Mouse (Mus musculus) layer of hippocampus, adult 2 months (tissue): ENCODE data around the gene Olfr1120. TPM values are rescaled to one million over a fixed set of nuclear protein-coding genes. Genes with fewer than 3 reads are reported as not detected.
A peak's percentile ranks its signal among the peaks of the same experiment; 100 is the strongest.
"Not testable (repeated sequence)": the region's sequence is repeated elsewhere in the genome, so short reads cannot be mapped to it uniquely, and the experiment has no call there.

Source experiments
- DNase-seq, 2 experiments: peaks; one replicate each; pipeline ENCODE4 v3.0.0; 2022; ENCODE audit warnings: low spot score in 2 of 2
- H3K27ac ChIP-seq: fragments of 200-600 bp; 2 replicates; pipeline ENCODE4 v1.8.1; 2022
- H3K4me3 ChIP-seq: fragments of 200-600 bp; 2 replicates; pipeline ENCODE4 v1.8.1; 2022; ENCODE audit warnings: mild to moderate bottlenecking
- CTCF ChIP-seq: fragments of 200-600 bp; conservative IDR thresholded peaks from 2 replicates; pipeline ENCODE4 v1.8.1; 2022; ENCODE audit warnings: antibody characterized with exemption, mild to moderate bottlenecking, moderate library complexity
- long read RNA-seq, 2 experiments: library from polyadenylated mRNA; stranded (forward); transcript quantifications; one replicate each; pipeline ENCODE4 v2.0.0; 2021; ENCODE audit warnings: borderline mapping rate in 2 of 2
- total RNA-seq, 2 experiments: library from RNA; stranded (reverse); gene quantifications; 2 replicates each; pipeline ENCODE4 v1.2.3; 2021

Olfr1120 gene
- total RNA-seq: not detected
- long read RNA-seq, experiment 1: 0 reads
- long read RNA-seq, experiment 2: 0 reads

DNA sequence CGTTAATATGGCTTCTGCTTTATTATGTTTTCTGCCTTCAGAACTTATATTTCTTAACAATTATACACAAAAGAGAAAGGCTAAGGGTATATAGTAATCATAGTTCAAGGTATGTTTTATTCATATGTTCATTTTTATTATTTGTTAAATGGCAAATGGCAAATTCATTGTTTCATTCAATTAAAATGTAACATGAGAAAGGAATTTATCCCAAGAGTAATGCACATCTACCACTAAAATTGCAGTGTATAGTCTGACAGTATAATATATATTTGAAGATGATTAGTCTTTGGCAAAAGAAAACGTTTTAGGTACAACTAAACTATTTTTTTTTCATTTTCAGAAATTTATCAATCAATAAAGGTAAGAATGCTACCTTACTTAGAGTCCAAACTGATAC, at the start of gene Olfr1120:
TSS of gene Olfr1120 (plus strand) at position 301 of the 400 bp plus-strand sequence.
- no peak for TF ChIP-seq CTCF
- H3K4me3 ChIP-seq: no peak within 1 kb of the TSS
- H3K27ac ChIP-seq: no peak within 1 kb of the TSS
- DNase-seq: no peak

DNA sequence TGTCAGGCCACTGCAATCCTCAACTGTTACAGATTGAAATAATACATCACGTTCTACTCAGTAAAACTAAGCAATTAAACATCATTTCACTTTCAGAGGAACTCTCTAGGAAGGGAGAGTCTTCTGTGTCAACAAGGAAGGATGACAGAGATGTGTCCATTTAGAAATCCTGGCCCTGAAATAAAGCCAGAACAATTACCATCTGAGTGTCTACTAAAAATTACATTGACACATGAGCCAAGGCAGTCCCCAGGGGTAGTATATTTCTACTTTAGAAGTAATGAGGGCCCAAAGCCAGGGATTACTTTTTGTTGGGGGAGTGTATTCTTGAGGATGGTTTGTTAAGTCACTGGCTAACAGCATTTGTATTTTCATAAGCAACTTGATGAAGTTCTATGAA, 47.3 kb upstream of the Olfr1120 start, which contains the start of gene Olfr1118:
TSS of gene Olfr1118 (plus strand) at position 301 of the 400 bp plus-strand sequence.
- no peak for TF ChIP-seq CTCF
- H3K27ac ChIP-seq: no peak within 1 kb of the TSS
- DNase-seq: no peak
- H3K4me3 ChIP-seq: no peak within 1 kb of the TSS

GRCm38 (mm10) chr2:87360121-87360520, 5.5 kb downstream of the Olfr1120 start:
- H3K4me3 ChIP-seq, DNase-seq, H3K27ac ChIP-seq: not testable (repeated sequence)

DNA sequence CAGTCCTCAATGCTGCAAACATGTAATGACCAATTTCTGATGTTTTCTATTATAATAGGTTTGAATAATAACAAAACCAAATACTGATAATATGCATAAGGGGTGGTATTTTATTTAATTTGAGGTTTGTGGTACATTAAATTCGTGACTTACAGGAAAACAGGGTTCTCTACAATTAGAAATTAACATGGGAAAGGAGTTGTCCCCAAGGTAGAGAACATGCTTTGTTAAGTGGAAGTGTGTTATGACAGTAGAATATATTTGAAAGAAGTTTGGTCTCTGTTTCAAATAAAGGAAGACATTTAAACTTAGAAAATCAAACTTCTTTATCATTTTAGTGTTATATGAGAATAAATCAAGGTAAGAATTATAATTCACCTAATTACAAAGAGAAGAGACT, 15.0 kb downstream of the Olfr1120 start, which contains the start of gene Olfr1121:
TSS of gene Olfr1121 (plus strand) at position 301 of the 400 bp plus-strand sequence.
- TF ChIP-seq CTCF: no peak
- no peak for DNase-seq
- Histone ChIP-seq H3K4me3 (no peak within 1 kb of the TSS), H3K27ac (no peak within 1 kb of the TSS)

DNA sequence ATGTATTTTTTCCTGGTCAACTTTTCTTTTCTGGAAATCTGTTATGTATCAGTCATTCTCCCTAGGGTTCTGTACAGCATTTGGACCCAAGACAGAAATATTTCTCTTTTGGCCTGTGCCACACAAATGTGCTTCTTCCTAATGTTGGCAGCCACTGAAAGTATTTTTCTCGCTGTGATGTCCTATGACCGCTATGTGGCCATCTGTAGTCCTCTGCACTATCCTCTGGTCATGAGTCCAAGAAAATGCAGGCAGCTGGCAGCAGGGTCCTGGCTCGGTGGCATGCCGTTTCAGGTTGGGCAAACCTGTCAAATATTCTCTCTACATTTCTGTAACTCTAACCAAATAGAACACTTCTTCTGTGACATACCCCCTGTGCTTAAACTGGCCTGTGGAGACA, 17.1 kb downstream of the Olfr1120 start:
- TF ChIP-seq CTCF: no peak
- no peak for DNase-seq
- Histone ChIP-seq H3K4me3 (no peak overlapping the region), H3K27ac (no peak overlapping the region)

GRCm38 (mm10) chr2:87383935-87384334, 29.3 kb downstream of the Olfr1120 start:
- Histone ChIP-seq H3K27ac (no peak overlapping the region), H3K4me3 (no peak overlapping the region)
- TF ChIP-seq CTCF: no peak
- DNase-seq: no peak

DNA sequence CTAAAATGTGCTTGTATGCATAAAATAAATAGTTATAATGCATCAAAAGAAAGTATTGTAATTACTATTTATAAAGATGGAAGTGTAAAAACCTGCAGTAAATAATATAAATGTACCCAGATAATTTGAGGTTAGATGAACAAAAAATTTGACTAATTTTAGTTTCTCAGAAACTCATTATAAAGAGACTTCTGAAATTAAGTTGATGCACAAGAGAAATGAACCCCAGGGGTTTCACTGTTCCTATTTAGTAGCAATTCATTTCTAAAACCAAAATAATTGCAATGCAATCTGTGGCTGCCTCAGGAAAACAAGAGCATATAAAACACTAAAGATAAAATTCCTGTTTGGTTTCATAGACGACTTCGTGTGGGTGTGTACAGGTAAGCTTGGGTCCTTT, 30.9 kb downstream of the Olfr1120 start, which contains the start of gene Olfr1122:
TSS of gene Olfr1122 (plus strand) at position 301 of the 400 bp plus-strand sequence.
- no peak for DNase-seq
- TF ChIP-seq CTCF: no peak
- Histone ChIP-seq H3K27ac (no peak within 1 kb of the TSS), H3K4me3 (no peak within 1 kb of the TSS)

GRCm38 (mm10) chr2:87393605-87394004, 39.0 kb downstream of the Olfr1120 start:
- peak in 1 of 2 experiments; percentile 20 for DNase-seq
- H3K27ac ChIP-seq, H3K4me3 ChIP-seq: not testable (repeated sequence)

- not testable (repeated sequence) for DNase-seq, H3K27ac ChIP-seq, H3K4me3 ChIP-seq
- peak; percentile 39 for TF ChIP-seq CTCF
Measured at GRCm38 (mm10) chr2:87394686-87395085, 40.1 kb downstream of the Olfr1120 start.

Other genes starting within 250 kb of the Olfr1120 start
- not detected for gene Olfr259, start 240.2 kb upstream of the Olfr1120 start, total RNA-seq
- gene Olfr1110, start 214.5 kb upstream of the Olfr1120 start, total RNA-seq: not detected
- not detected for gene Olfr1111, start 202.2 kb upstream of the Olfr1120 start, total RNA-seq
- gene Olfr1112, start 167.0 kb upstream of the Olfr1120 start, total RNA-seq: not detected
- not detected for gene Olfr1113, start 145.8 kb upstream of the Olfr1120 start, total RNA-seq
- gene Olfr1115, start 106.8 kb upstream of the Olfr1120 start, total RNA-seq: not detected
- gene Olfr1116, start 87.3 kb upstream of the Olfr1120 start, total RNA-seq: not detected
- not detected for gene Olfr1118, start 47.2 kb upstream of the Olfr1120 start, total RNA-seq
- not detected for gene Olfr1121, start 15.1 kb downstream of the Olfr1120 start, total RNA-seq
- gene Olfr1122, start 31.0 kb downstream of the Olfr1120 start, total RNA-seq: under 1 TPM in 1 of 2 experiments, not detected in 1; 0.08 TPM
- not detected for gene Olfr1123, start 61.8 kb downstream of the Olfr1120 start, total RNA-seq
- gene Olfr1124, start 75.5 kb downstream of the Olfr1120 start, total RNA-seq: not detected
- gene Olfr1126, start 99.1 kb downstream of the Olfr1120 start, total RNA-seq: not detected
- gene Pramel7, start 142.3 kb downstream of the Olfr1120 start, total RNA-seq: not detected
- not detected for gene Pramel6, start 151.8 kb downstream of the Olfr1120 start, total RNA-seq
- under 1 TPM in 1 of 2 experiments, not detected in 1; 0.28 TPM for gene Olfr153, start 177.0 kb downstream of the Olfr1120 start, total RNA-seq
- gene Olfr1128, start 190.7 kb downstream of the Olfr1120 start, total RNA-seq: not detected
- not detected for gene Olfr1129, start 219.1 kb downstream of the Olfr1120 start, total RNA-seq